9 mouse cellular contexts compared by ENCODE assay signal in the genomic region with DNA sequence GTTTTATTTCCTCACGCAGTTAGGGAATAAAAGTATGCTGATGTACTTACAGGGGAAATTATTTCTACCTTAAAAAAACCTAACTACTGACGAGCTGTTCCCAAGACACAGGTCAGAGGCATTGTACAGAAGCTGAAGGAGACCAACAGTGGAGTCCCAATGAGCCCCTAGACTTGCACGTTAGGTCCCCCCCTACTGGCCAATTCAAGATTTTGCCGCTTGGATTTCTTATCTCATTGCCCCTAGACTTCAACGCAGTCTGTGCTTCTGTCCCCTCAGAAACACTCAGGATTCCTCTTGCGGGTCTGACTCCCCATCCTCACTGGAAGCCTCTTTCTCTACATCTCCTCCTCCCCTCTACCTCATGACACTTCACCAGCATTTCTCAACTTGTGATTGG.
DNase-seq lines count a peak whose midpoint lies in the region; ATAC-seq and TF ChIP-seq lines count a peak whose summit lies in the region.
"Had no signal": no experiment of that assay in that cellular context is flagged by ENCODE, and none has a peak within 500 bp of the region (broad histone marks: within the 10 kb centered on the region; RNA-seq: fewer than 3 reads in every experiment).

No protein-coding gene starts in this region.

- H3K27me3 ChIP-seq in midbrain, postnatal 0 days (ENCODE audit: insufficient read depth, low read length) = no peaks in the 10 kb centered on the region
- no peaks in the 10 kb centered on the region for H3K27me3 ChIP-seq in midbrain, embryonic 11.5 days (ENCODE audit: control insufficient read depth, insufficient read depth, low read length)
- no peaks in the 10 kb centered on the region for H3K27me3 ChIP-seq in stomach, postnatal 0 days (ENCODE audit: control insufficient read depth, insufficient read depth, low read length)
- H3K27me3 ChIP-seq: lung, embryonic 15.5 days had no signal

- DNase-seq in frontal cortex, postnatal 14 days (ENCODE audit: low spot score in 2 of 2) = no peak
- peak; percentile 17 for DNase-seq in midbrain, postnatal 0 days (ENCODE audit: low spot score)
- DNase-seq in midbrain, embryonic 11.5 days (ENCODE audit: low spot score, missing footprints) = no peak
- DNase-seq in kidney, postnatal 36 days = peak; percentile 32 to 61
- DNase-seq in stomach, postnatal 0 days (ENCODE audit: low spot score) = no peak

- TF ChIP-seq EP300 in stomach, postnatal 0 days (optimal IDR thresholded peaks at IDR 0.05) = no peak

- TF ChIP-seq CTCF in midbrain, postnatal 0 days (IDR thresholded peaks at IDR 0.05) = peak; percentile 52
- peak; percentile 20; the same call in 1 of the 2 replicates for TF ChIP-seq CTCF in bone marrow, adult 2 months (IDR thresholded peaks at IDR 0.05; ENCODE audit: control insufficient read depth, insufficient read depth, low read length)
- peak; percentile 66 for TF ChIP-seq CTCF in stomach, postnatal 0 days (IDR thresholded peaks at IDR 0.05; ENCODE audit: low read depth)

- H3K9me3 ChIP-seq in midbrain, postnatal 0 days (ENCODE audit: low read length) = no peaks in the 10 kb centered on the region
- no peaks in the 10 kb centered on the region for H3K9me3 ChIP-seq in midbrain, embryonic 11.5 days (ENCODE audit: control insufficient read depth, low read length)
- no peaks in the 10 kb centered on the region for H3K9me3 ChIP-seq in stomach, postnatal 0 days (ENCODE audit: control insufficient read depth, low read length)
- H3K9me3 ChIP-seq: lung, embryonic 15.5 days had no signal

- no peak overlapping the region for H3K27ac ChIP-seq in midbrain, postnatal 0 days (ENCODE audit: low read depth, low read length)
- no peak overlapping the region for H3K27ac ChIP-seq in midbrain, embryonic 11.5 days (ENCODE audit: low read depth, low read length)
- no peak overlapping the region for H3K27ac ChIP-seq in bone marrow, adult 2 months (ENCODE audit: control insufficient read depth, insufficient read depth, low read depth, low read length, poor library complexity)
- H3K27ac ChIP-seq in stomach, postnatal 0 days (replicated peaks) = no peak overlapping the region
- H3K27ac ChIP-seq: lung, embryonic 15.5 days had no signal

- H3K9ac ChIP-seq in midbrain, postnatal 0 days (replicated peaks; ENCODE audit: low read length, poor library complexity, severe bottlenecking) = no peak overlapping the region
- H3K9ac ChIP-seq in midbrain, embryonic 11.5 days (ENCODE audit: low read length) = no peak overlapping the region
- no peak overlapping the region for H3K9ac ChIP-seq in stomach, postnatal 0 days (ENCODE audit: low read length)
- H3K9ac ChIP-seq: lung, embryonic 15.5 days had no signal

- no peaks in the 10 kb centered on the region for H3K36me3 ChIP-seq in midbrain, postnatal 0 days (ENCODE audit: insufficient read depth, low read length)
- no peaks in the 10 kb centered on the region for H3K36me3 ChIP-seq in midbrain, embryonic 11.5 days (ENCODE audit: control insufficient read depth, insufficient read depth, low read length)
- H3K36me3 ChIP-seq in stomach, postnatal 0 days (ENCODE audit: control insufficient read depth, insufficient read depth, low read length) = no peaks in the 10 kb centered on the region
- H3K36me3 ChIP-seq: lung, embryonic 15.5 days had no signal

- H3K4me2 ChIP-seq in midbrain, postnatal 0 days (ENCODE audit: low read depth, low read length, poor library complexity, severe bottlenecking) = no peak overlapping the region
- no peak overlapping the region for H3K4me2 ChIP-seq in midbrain, embryonic 11.5 days
- H3K4me2 ChIP-seq in stomach, postnatal 0 days (replicated peaks; ENCODE audit: low read depth) = no peak overlapping the region
- H3K4me2 ChIP-seq: lung, embryonic 15.5 days had no signal

- TF ChIP-seq POLR2A in bone marrow, adult 2 months (IDR thresholded peaks at IDR 0.05; ENCODE audit: borderline replicate concordance, control insufficient read depth, low read depth, low read length) = no peak

- no peaks in the 10 kb centered on the region for H3K4me1 ChIP-seq in midbrain, postnatal 0 days (ENCODE audit: insufficient read depth, low read length)
- no peaks in the 10 kb centered on the region for H3K4me1 ChIP-seq in midbrain, embryonic 11.5 days (ENCODE audit: control insufficient read depth, insufficient read depth, low read length)
- H3K4me1 ChIP-seq in bone marrow, adult 2 months (ENCODE audit: control insufficient read depth, insufficient read depth, low read length) = no peaks in the 10 kb centered on the region
- no peaks in the 10 kb centered on the region for H3K4me1 ChIP-seq in stomach, postnatal 0 days (replicated peaks; ENCODE audit: control insufficient read depth, insufficient read depth)

- peak; percentile 44; the same call in 1 of the 2 replicates for ATAC-seq in frontal cortex, adult (ENCODE audit: low TSS enrichment)
- ATAC-seq in midbrain, postnatal 0 days (ENCODE audit: low FRiP score) = no peak
- ATAC-seq in midbrain, embryonic 11.5 days (ENCODE audit: low FRiP score) = no peak
- ATAC-seq in stomach, postnatal 0 days (ENCODE audit: low FRiP score, low TSS enrichment) = no peak
- ATAC-seq in erythroblast, adult 5-6 weeks (replicated peaks; ENCODE audit: low FRiP score, poor library complexity, severe bottlenecking) = no peak

- 42% methylated on average over 6 of the region's 6 CpGs for WGBS in midbrain, postnatal 0 days
- 44% methylated on average over 6 of the region's 6 CpGs for WGBS in midbrain, embryonic 11.5 days
- 33% methylated on average over 6 of the region's 6 CpGs for WGBS in bone marrow, adult 2 months
- WGBS in stomach, postnatal 0 days = 52% methylated on average over 6 of the region's 6 CpGs

- no peak overlapping the region for H3K4me3 ChIP-seq in midbrain, postnatal 0 days (ENCODE audit: low read depth, low read length)
- H3K4me3 ChIP-seq in midbrain, embryonic 11.5 days (ENCODE audit: low read depth, low read length) = no peak overlapping the region
- H3K4me3 ChIP-seq in bone marrow, adult 2 months (replicated peaks; ENCODE audit: control insufficient read depth, low read depth, low read length) = no peak overlapping the region
- H3K4me3 ChIP-seq in stomach, postnatal 0 days (ENCODE audit: low read depth, low read length) = no peak overlapping the region
- H3K4me3 ChIP-seq: lung, embryonic 15.5 days had no signal

Comparison
In these comparisons a context has a peak if more than half of its experiments do, and no peak if none do; other contexts are left out.
1. DNase-seq: peak in midbrain, postnatal 0 days (single experiment) and kidney, postnatal 36 days (2 of 2); none in frontal cortex, postnatal 14 days (0 of 2), midbrain, embryonic 11.5 days (single experiment) and stomach, postnatal 0 days (single experiment).
2. Peak in every context shown above with its lines, with median percentiles within 50 percentile points of each other: CTCF ChIP-seq.